Mouse (Mus musculus) bone marrow macrophage, adult 2 months (primary cell): Measurements from ENCODE around the gene Gm18596. TPM values are rescaled to one million over a fixed set of nuclear protein-coding genes. Genes with fewer than 3 reads are reported as not detected.

ENCODE experiments used
- H3K27ac ChIP-seq: 2 replicates; pipeline ENCODE4 v1.5.1; 2012; ENCODE audit warnings: low read depth, low read length; ENCODE audit not compliant: insufficient read depth
- H3K4me1 ChIP-seq: 2 replicates; pipeline ENCODE4 v1.6.1; 2012; ENCODE audit warnings: low read length; ENCODE audit not compliant: control insufficient read depth, insufficient read depth
- H3K4me3 ChIP-seq: 2 replicates; pipeline ENCODE4 v1.5.1; 2012; ENCODE audit warnings: mild to moderate bottlenecking, low read length, moderate library complexity; ENCODE audit not compliant: insufficient read depth
- CTCF ChIP-seq: IDR thresholded peaks from 2 replicates; pipeline ENCODE4 v1.5.1; 2012; ENCODE audit warnings: low read depth, mild to moderate bottlenecking, low read length, moderate library complexity
- POLR2A ChIP-seq: IDR thresholded peaks from 2 replicates; pipeline ENCODE4 v1.6.1; 2012; ENCODE audit warnings: mild to moderate bottlenecking, low read depth, low read length, borderline replicate concordance
- polyA plus RNA-seq: library from polyadenylated mRNA; stranded (reverse); fragments of >200 nt; gene quantifications from 2 replicates; pipeline ENCODE4 v1.2.4, GENCODE M21; 2012; ENCODE audit not compliant: missing spikeins, insufficient read depth, insufficient read length

Gm18596 gene
- polyA plus RNA-seq, 1 experiment, result not detected

DNA sequence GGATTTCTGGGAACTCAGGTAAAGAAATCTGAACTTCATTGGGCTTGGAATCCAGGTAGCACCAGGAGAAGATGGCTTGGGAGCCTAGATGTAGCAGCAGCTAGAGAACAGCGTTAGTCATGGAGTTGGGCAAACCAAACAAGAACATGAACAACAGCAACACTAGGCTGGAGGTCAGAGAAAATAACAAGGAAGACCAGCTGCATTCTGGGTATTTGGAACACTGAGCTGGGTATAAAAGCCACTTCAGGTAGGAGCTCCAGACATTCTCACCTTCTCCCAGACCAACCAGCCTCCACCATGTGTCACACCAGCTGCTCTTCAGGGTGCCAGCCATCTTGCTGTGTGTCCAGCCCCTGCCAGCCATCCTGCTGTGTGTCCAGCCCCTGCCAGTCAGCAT lies 36.1 kb downstream of the Gm18596 start, which contains the start of gene Gm10272:
Gene Gm10272 (plus strand): TSS at position 301 of the 400 bp plus-strand sequence.
- Histone ChIP-seq H3K27ac (no peak within 1 kb of the TSS), H3K4me1 (no peaks in the 10 kb centered on the region), H3K4me3 (no peak within 1 kb of the TSS)
- no peak for TF ChIP-seq POLR2A
- TF ChIP-seq CTCF, result no peak

DNA sequence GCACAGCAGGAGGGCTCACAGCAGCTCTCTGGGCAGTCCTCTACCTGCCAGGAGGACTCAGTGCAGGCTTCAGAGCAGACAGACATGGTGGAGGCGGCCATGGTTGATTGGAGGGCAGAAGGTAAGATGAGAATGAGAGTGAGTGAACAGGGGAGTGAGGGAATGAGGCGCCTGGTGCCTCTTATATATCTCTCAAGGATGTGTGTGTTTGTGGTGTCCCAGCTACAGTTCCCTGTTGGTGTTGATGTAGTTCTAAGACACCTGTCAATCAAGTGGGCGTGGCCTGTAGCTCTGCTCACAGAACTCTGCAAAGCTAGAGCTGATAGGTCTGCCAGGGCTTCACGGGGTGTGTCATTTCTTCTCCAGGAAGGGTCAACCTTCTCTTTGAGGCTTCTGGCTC lies 45.3 kb downstream of the Gm18596 start, which contains the start of gene Gm9508:
Gene Gm9508 (minus strand): TSS at position 101 of the 400 bp plus-strand sequence.
- Histone ChIP-seq H3K4me1 (no peaks in the 10 kb centered on the region), H3K4me3 (no peak within 1 kb of the TSS), H3K27ac (no peak within 1 kb of the TSS)
- TF ChIP-seq CTCF, result no peak
- TF ChIP-seq POLR2A, result no peak

Other genes starting within 250 kb of the Gm18596 start
- 18.8 and 22.8 TPM in 2 replicates for gene Fam207a, start 226.9 kb downstream of the Gm18596 start, polyA plus RNA-seq
- gene Itgb2, start 212.4 kb downstream of the Gm18596 start, polyA plus RNA-seq, result 386 and 401 TPM in 2 replicates
- 98.5 and 102 TPM in 2 replicates for gene Pttg1ip, start 160.9 kb downstream of the Gm18596 start, polyA plus RNA-seq
- gene Sumo3, start 136.5 kb downstream of the Gm18596 start, polyA plus RNA-seq, result 165 and 203 TPM in 2 replicates
- 40.9 and 41.8 TPM in 2 replicates for gene Gm49325, start 136.4 kb downstream of the Gm18596 start, polyA plus RNA-seq
- gene Ube2g2, start 120.4 kb downstream of the Gm18596 start, polyA plus RNA-seq, result 57.9 and 61.2 TPM in 2 replicates
- not detected in 2 replicates for gene Tspear, start 56.1 kb downstream of the Gm18596 start, polyA plus RNA-seq
- gene Gm19402, start 51.9 kb downstream of the Gm18596 start, polyA plus RNA-seq, result not detected in 2 replicates
- not detected in 2 replicates for gene Gm9508, start 45.4 kb downstream of the Gm18596 start, polyA plus RNA-seq
- not detected in 2 replicates for gene Gm10272, start 36.0 kb downstream of the Gm18596 start, polyA plus RNA-seq
- not detected in 2 replicates for gene Gm10024, start 31.2 kb downstream of the Gm18596 start, polyA plus RNA-seq
- gene Gm10142, start 26.8 kb downstream of the Gm18596 start, polyA plus RNA-seq, result not detected in 2 replicates
- gene Krtap12-1, start 22.0 kb downstream of the Gm18596 start, polyA plus RNA-seq, result not detected in 2 replicates
- not detected in 2 replicates for gene Gm10100, start 16.2 kb downstream of the Gm18596 start, polyA plus RNA-seq
- not detected in 2 replicates for gene Gm9736, start 8.7 kb upstream of the Gm18596 start, polyA plus RNA-seq
- not detected in 2 replicates for gene Gm3233, start 17.0 kb upstream of the Gm18596 start, polyA plus RNA-seq
- not detected in 2 replicates for gene Gm3238, start 28.7 kb upstream of the Gm18596 start, polyA plus RNA-seq
- gene Gm7138, start 34.3 kb upstream of the Gm18596 start, polyA plus RNA-seq, result not detected in 2 replicates
- gene Gm3250, start 39.9 kb upstream of the Gm18596 start, polyA plus RNA-seq, result not detected in 2 replicates
- not detected in 2 replicates for gene Gm7137, start 45.6 kb upstream of the Gm18596 start, polyA plus RNA-seq
- not detected in 2 replicates for gene Gm9639, start 52.4 kb upstream of the Gm18596 start, polyA plus RNA-seq
- gene Gm19668, start 56.5 kb upstream of the Gm18596 start, polyA plus RNA-seq, result not detected in 2 replicates
- gene Gm9507, start 69.2 kb upstream of the Gm18596 start, polyA plus RNA-seq, result not detected in 2 replicates
- not detected in 2 replicates for gene Gm2696, start 72.0 kb upstream of the Gm18596 start, polyA plus RNA-seq
- gene Krtap10-4, start 84.5 kb upstream of the Gm18596 start, polyA plus RNA-seq, result not detected in 2 replicates
- not detected in 2 replicates for gene Krtap10-10, start 93.3 kb upstream of the Gm18596 start, polyA plus RNA-seq
- gene Gm36176, start 104.2 kb upstream of the Gm18596 start, polyA plus RNA-seq, result not detected in 2 replicates
- not detected in 2 replicates for gene Gm10318, start 110.2 kb upstream of the Gm18596 start, polyA plus RNA-seq
- not detected in 2 replicates for gene Gm3285, start 119.3 kb upstream of the Gm18596 start, polyA plus RNA-seq
- gene Lrrc3, start 159.9 kb upstream of the Gm18596 start, polyA plus RNA-seq, result 0.19 TPM in 1 of 2 replicates, not detected in the other
- 8.6 and 13.8 TPM in 2 replicates for gene Trpm2, start 227.9 kb upstream of the Gm18596 start, polyA plus RNA-seq
- 12.4 and 13.6 TPM in 2 replicates for gene 1810043G02Rik, start 235.9 kb upstream of the Gm18596 start, polyA plus RNA-seq